Mouse (Mus musculus) cerebellum, postnatal 4 days (tissue): ENCODE data around the gene R3hcc1l.

Experiments
- DNase-seq, 2 experiments: peaks; one replicate each; pipeline ENCODE4 v3.0.0; 2022; ENCODE audit warnings: low spot score in 2 of 2, mixed read lengths in 1 of 2

R3hcc1l gene

GRCm38 (mm10) chr19:42540649-42541048 lies 22.1 kb downstream of the R3hcc1l start:
- DNase-seq = no peak

GRCm38 (mm10) chr19:42558701-42559100 lies 40.1 kb downstream of the R3hcc1l start:
- DNase-seq = no peak

GRCm38 (mm10) chr19:42561991-42562390 lies 43.4 kb downstream of the R3hcc1l start:
- no peak for DNase-seq

GRCm38 (mm10) chr19:42562981-42563380 lies 44.4 kb downstream of the R3hcc1l start:
- no peak for DNase-seq

- DNase-seq = no peak
Observed at GRCm38 (mm10) chr19:42563726-42564270, 45.2 kb downstream of the R3hcc1l start.

- DNase-seq = no peak
Observed at GRCm38 (mm10) chr19:42566283-42567019, 47.9 kb downstream of the R3hcc1l start.

GRCm38 (mm10) chr19:42567020-42567419 lies 48.5 kb downstream of the R3hcc1l start:
- DNase-seq = no peak

- DNase-seq = no peak
Observed at GRCm38 (mm10) chr19:42569076-42569475, 50.5 kb downstream of the R3hcc1l start.

GRCm38 (mm10) chr19:42571291-42571690 lies 52.7 kb downstream of the R3hcc1l start:
- DNase-seq = no peak

GRCm38 (mm10) chr19:42575317-42575716 lies 56.8 kb downstream of the R3hcc1l start:
- no peak for DNase-seq

- no peak for DNase-seq
Observed at GRCm38 (mm10) chr19:42576856-42577255, 58.3 kb downstream of the R3hcc1l start.

- no peak for DNase-seq
Observed at GRCm38 (mm10) chr19:42578631-42579030, 60.1 kb downstream of the R3hcc1l start.

- no peak for DNase-seq
Observed at GRCm38 (mm10) chr19:42580701-42581100, 62.1 kb downstream of the R3hcc1l start.

- DNase-seq = no peak
Observed at GRCm38 (mm10) chr19:42582811-42583370, 64.3 kb downstream of the R3hcc1l start.

- no peak for DNase-seq
Observed at GRCm38 (mm10) chr19:42583677-42584076, 65.1 kb downstream of the R3hcc1l start.

- no peak for DNase-seq
Observed at GRCm38 (mm10) chr19:42584188-42584587, 65.6 kb downstream of the R3hcc1l start.

GRCm38 (mm10) chr19:42587704-42588103 lies 69.1 kb downstream of the R3hcc1l start:
- DNase-seq = no peak

- DNase-seq = no peak
Observed at GRCm38 (mm10) chr19:42589246-42589645, 70.7 kb downstream of the R3hcc1l start.

- DNase-seq = no peak
Observed at GRCm38 (mm10) chr19:42591534-42591933, 73.0 kb downstream of the R3hcc1l start.

- no peak for DNase-seq
Observed at GRCm38 (mm10) chr19:42593456-42593855, 74.9 kb downstream of the R3hcc1l start.

- no peak for DNase-seq
Observed at GRCm38 (mm10) chr19:42595066-42595465, 76.5 kb downstream of the R3hcc1l start.

- DNase-seq = no peak
Observed at GRCm38 (mm10) chr19:42597286-42597685, 78.7 kb downstream of the R3hcc1l start.

- no peak for DNase-seq
Observed at GRCm38 (mm10) chr19:42597896-42598295, 79.3 kb downstream of the R3hcc1l start.
